Mouse (Mus musculus) left cerebral cortex, adult 8-10 months (tissue): Measurements from ENCODE around the gene Repin1. TPM values are rescaled to one million over a fixed set of nuclear protein-coding genes. Genes with fewer than 3 reads are reported as not detected.
"Not testable (repeated sequence)": the region's sequence is repeated elsewhere in the genome, so short reads cannot be mapped to it uniquely, and the experiment has no call there.

Source experiments
- DNase-seq, 2 experiments: peaks; one replicate each; pipeline ENCODE4 v3.0.0; 2022; ENCODE audit warnings: low spot score in 2 of 2
- total RNA-seq, 4 experiments: library from RNA; stranded (reverse); gene quantifications; 2 replicates each; pipeline ENCODE4 v1.2.4; 2022

Gene Repin1
- total RNA-seq, 4 experiments from 2014 or later: 62.2 to 67.3 (median 64.6) TPM

DNA sequence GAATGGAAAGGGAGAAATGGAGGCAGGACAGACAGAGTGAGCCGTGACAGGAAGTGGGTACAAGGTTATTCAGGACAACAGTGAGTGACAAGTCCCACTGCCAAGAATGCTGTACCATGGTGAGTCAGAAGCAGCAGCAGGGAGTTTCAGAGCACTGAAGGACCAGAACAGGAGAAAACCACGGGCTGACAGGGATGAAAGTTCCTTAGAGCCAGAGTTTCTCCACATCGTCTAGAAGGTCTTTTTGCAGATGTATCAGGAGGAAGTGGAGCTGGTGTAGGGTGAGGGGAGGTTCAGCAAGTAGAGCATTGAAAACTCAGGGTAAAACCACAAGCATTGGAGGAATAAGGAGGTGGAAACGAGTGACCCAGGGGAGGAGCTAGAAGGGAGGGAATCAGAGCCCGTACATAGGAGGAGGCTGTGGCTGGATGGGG lies 14.5 kb upstream of the Repin1 start:
- DNase-seq: no peak

DNA sequence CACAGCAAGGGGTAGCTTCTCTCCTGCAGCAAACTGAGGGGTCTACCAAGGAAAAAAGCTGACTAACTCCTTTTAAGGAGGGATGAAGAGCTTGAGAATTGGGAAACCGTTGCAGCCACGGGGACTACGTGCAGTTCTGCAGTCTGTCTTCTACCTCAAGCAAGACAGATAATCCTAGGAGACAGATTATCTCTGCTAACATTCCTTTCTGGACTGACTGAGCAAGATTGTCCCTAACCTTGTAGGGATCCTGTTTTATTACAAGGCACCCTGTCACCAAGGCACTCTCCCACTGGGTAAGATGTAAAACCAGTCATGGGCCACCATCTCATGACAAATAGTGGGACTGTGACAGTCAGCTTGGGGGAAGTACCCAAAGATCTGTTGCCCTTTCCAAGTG lies 12.4 kb upstream of the Repin1 start:
- no peak for DNase-seq

DNA sequence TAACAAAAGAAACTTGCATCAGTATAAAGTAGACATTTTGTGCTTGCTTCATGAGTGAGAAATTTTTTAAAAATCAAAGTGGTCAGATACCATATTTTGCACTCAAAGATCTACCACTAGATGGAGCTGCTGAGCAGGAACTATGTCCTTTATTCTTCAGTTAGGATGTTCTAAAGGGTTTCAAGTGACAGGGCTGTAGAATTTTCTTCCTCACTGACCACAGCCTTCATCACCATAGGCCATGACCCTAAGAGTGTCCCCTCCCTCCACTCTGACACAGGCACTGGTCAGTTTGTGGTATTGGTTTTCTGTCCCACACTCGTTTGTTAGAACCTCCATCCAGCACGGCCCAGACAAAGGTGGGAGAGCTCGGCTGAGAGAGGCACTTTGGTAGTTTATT lies 11.6 kb upstream of the Repin1 start:
- no peak for DNase-seq

DNA sequence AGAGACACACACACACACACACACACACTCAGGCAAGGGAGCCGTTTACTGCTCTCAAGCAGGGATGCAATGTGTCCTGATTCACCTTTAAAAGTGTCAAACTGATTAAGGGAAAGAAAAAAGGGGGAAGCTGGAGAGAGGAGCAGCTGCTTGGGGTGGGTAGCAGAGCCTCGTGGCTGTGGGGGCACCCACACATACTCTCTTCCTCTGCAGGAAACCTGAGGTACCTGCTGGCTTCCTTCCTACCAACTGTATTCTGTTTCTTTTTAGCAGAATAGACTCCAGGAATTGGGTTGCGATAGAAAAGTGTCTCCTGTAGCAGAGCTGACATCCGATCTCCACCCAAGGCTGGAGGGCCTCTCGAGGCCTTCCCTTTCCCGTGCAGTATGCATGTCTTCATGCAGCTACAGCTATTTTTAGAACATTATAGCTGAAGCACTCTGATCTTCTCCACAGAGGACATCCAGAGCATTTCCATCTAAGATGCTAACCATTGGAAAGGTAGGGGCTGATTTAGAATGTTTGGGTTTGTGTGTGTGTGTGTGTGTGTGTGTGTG lies 4.4 kb upstream of the Repin1 start, which contains the start of gene Gm45021:
Gene Gm45021 (plus strand): TSS at position 417 of the 557 bp plus-strand sequence.
- no peak for DNase-seq

DNA sequence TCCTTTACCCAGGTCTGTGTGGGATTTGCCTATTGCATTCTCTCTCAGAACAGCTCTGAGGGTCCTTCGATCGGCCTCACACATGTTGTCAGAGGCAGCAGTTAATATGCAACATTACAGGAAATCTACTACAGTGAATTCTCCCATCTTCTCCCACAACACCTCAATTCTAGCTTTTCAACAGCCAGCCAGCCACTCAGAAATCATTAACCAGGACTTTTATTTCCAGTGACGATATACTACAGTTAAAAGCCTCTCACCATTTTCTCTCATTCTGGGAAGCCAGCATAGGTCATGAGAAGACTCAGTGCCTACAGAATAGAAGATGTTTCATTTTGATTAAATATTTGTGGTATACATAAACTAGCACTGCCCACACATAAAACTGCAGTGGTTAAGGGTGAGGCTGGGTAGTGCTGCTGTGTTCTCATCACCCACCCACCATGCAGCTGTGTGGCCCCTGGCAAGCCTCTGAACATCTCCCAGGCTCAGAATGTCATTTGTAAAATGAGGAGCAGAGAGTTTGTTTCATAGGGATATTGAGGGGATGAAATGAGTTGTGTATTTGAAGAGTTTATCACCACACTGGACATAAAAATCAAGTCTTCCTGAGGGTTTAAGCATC lies 2.4 kb upstream of the Repin1 start:
- DNase-seq: no peak

DNA sequence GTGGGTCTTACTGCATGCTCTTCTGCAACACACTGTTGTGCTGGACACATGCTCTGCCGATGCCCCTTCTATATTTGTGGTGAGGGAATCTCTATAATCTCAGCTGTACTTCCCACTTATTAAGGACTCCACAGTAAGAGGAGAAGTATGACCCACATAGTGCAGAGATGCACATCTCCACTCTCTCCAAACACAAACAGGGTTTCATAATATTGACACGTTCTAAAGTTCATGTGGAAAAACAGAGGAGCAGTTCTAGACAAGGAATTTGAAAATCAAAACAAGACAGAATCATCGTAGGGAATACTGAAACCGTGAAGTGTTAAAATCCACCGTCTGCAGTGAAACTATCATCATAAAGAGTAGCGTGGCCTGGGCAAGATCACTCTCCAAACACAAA lies 1.8 kb upstream of the Repin1 start:
- DNase-seq: no peak

DNA sequence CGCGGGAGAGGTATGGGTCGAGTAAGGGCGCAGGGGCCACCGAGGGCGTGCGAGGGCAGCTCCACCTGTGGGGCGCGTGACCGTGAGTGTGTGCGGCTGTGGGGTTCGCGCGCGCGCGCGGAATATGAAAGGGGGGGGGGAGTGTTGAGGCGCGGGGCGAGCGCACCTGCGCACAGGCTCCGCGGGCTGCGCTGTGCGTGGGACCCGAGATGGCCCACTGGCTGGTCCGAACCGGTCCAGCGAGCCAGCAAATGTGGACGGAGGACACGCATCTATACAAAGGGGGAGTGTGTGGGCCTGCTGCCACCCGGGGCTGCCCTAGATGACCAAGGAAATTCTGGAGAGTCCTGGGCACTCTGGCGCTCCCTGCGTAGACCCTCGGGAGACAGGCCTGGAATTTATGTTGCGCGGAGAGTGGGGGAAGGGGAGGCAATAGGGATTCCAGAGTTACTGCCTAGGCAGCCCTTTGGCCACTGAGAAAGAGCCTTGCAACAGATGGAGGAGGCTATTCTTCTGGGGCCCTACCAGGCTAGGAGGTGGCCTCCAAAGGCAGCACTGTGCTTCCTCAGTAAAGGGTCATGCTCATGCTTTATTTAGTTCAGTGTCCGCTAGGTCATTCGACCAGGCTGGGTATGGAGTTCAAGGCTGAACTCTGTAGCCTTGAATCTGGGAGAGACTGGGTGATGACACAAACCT lies 508 bp downstream of the Repin1 start:
- peak; percentile 55 to 56 for DNase-seq

DNA sequence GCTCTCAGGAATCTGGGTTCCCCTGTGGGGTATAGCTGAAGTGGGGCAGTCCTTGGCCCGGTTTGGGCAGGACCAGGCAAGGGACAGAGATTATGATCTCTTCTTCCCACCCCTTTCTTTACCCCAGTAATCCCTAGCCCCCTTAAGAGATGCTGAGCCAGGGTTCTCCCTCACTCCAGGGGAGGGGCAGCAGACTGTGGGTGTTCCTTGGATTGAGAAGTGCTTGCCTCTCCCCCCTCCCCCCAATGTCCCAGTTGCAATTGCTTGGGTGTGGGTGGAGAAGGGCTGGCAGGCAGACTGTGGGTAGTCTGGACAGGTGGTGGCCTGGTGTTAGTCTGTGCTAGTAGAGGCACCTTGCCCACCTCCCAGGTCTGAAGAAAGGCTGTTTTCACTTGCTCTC lies 1.6 kb downstream of the Repin1 start:
- DNase-seq: peak in 1 of 2 experiments; percentile 49

DNA sequence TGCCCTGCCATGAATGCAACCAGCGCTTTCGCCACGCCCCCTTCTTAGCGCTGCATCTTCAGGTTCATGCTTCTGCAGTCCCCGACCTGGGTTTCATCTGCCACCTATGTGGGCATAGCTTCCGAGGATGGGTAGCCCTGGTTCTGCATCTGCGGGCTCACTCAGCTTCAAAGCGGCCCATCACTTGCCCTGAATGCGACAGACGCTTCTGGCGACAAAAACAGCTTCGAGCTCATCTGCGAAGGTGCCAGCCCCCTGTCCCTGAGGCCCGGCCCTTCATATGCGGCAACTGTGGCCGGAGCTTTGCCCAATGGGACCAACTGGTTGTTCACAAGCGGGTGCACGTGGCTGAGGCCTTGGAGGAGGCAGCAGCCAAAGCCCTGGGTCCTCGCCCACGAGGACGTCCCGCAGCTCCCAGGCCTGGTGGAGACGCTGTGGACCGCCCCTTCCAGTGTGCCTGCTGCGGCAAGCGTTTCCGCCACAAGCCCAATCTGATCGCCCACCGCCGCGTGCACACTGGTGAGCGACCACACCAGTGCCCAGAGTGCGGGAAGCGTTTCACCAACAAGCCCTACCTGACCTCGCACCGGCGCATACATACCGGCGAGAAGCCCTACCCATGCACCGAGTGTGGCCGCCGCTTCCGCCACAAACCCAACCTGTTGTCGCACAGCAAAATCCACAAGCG lies 3.0 kb downstream of the Repin1 start:
- no peak for DNase-seq

DNA sequence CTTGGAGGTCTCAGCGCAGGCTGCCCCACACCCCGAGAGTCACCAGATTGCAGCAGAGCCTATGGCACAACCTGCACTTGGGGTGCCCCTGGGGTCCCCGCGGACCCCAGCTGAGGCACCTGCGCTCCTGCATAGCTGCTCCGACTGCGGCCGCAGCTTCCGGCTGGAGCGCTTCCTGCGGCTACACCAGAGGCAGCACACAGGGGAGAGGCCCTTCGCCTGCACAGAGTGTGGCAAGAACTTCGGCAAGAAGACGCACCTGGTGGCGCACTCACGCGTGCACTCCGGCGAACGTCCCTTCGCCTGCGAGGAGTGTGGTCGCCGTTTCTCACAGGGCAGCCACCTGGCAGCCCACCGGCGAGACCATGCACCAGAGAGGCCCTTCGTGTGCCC lies 3.5 kb downstream of the Repin1 start:
- no peak for DNase-seq

DNA sequence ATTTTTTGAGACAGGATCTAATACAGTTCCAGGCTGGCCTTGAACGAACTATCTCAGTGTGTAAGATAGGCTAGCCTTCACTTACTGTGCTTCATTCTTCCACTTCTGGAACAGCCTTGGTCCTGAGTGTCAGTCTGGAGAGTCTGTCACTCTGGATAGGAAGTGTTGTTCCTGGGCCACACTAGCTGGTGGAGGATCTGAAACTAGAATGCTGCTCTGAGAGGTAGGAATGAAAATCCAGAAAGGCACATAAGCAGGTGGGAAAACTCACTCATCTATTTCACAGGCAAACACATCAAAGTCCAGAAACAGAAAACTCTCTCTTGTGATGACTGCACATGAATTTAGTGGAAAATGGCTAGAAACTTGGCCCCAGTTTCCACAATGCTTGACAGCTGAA lies 6.9 kb downstream of the Repin1 start:
- no peak for DNase-seq

DNA sequence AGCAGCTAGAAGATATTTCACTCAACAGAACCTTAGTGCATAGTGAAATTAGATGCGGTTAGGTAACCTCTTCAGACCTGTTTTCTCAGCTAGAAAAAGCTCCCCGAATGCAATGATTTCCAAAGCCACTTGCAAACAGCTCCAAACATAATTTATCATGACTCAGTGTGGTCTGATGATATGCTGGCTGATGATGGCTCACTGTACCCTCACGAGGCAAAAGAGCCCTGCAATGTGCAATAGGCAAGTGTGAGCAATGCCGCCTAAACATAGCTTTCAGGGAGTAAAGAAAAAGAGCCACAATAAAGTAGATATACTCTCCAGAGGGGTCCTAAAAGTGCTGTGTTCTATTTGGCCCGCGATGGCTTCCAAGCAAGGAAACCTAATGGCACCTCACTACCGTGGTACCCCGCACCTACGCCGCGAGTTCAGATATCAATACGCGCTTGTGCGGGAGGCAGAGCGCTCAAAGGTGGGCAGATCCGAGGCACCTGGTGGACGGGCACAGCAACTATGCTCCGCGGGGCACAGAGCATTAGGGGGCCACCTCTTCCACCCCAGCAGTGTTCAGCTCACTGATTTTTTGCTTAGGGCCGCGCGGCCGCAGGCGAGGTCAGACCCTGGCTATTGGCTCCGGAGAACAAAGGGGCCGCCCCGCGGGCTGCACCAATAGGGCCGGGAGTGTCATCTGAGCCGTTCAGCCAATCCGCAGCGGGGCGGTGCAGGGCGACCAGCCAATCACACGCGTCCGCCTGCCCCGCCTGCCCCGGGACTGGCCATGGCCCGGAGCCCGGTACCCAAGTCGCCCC lies 7.8 kb downstream of the Repin1 start, which contains the start of gene Zfp775:
Gene Zfp775 (plus strand): TSS at position 793 of the 809 bp plus-strand sequence.
- DNase-seq: peak; percentile 90 to 97

DNA sequence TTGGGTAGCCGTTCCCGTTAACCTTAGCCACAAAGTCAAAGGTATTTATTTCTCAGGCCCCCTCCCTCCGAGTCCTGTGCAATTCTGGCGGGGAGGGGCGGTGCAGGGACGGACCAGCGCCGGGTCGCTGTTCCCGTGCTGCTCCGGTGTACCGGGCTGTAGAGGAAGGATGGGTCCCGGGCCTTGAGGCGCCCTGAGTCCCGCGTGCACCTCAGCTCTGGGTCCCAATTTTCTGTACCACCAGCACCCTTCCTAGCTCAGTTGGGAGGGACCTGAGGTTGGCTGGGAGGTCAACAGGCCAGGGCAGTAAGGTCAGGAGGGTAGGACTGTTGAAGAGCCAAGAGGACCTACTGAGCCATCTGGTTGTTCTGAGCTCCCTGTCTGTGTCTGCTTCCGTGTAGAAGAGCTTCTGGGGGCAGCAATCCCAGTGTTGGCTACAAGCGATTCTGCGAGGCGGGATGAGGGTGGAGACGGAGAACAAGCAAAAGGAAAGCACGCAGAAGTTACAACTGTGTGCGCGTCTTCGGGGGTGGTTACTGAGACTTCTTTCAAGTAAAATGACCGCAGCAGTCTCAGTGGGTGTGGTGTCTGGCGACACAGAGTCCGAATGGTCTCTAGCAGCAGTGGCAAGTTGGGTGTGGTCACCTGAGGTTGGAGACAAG lies 8.5 kb downstream of the Repin1 start:
- DNase-seq: peak; percentile 36 to 53

DNA sequence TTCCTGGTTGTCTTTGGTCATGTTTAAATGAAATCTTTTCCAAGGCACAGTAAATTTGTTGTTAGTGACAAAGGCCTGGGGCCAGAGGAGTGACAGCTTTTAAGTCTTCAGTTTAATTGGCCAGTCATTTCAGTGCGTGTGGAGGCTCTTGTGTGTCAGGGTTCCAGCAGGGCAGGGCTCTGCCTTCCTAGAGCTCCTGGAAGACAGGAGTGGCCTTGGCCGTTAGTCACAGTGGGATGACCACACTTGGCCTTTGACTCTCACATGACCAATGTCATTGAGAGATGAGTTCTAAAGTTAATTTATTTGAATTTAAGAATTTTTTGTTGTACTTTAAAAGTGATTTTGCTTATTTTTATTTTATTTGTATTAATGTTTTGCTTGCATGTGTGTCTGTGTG lies 14.4 kb downstream of the Repin1 start:
- DNase-seq: no peak

DNA sequence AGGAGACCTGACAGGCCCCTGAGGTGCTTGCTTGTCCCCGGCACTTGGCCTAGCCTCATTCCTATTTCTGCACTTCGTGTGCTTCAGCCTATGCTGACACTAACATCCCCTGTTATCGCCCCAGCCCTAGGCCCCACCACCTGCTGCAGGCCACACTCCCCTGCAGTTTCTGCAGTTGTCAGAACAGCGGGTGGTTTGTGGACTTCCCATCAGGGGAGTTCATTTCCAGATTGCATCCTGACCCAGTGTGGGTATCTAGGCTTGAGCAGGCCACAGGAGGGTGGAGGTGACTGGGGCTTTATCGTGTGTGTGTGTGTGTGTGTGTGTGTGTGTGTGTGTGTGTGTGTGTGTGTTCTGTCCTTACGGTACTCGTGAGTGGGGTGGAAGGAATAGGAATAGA lies 15.8 kb downstream of the Repin1 start:
- DNase-seq: no peak

DNA sequence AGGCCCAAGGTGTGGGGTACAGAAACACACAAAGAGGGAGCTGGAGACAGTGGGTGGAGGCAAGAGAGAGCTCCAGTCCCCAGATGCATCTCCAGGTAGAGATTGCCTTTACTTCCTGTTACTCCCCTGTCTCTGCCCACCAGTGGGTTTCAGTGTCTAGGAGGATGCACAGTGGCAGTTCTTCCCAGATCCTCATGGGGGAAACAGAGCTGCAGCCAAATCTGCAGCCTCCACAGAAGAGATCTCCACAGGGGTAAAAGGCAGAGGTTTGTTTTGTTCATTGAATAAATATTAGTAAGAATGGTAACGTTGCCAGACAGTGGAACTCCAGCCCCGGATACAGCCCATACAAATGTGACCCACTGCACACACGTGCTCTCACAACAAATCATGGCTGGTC lies 17.0 kb downstream of the Repin1 start:
- DNase-seq: no peak

DNA sequence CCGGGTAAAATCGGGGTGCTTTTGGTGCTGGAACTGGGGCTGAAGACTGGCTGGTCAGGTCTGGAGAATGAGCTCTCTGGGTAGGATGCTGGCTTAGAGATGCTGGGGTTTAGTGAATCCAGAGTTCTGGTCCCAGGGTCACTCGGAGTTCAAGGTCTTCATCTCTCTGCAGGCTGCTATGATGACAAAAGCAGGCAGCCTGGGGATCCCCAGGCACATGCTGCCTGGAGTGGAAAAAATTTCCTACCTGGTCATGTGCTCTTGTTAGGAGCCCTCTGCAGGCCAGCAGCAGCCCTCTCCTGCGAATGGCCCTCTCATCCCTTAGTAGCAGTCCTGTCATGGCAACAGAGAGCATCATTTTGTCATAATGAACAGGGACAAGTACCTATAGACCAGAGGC lies 19.8 kb downstream of the Repin1 start:
- DNase-seq: no peak

DNA sequence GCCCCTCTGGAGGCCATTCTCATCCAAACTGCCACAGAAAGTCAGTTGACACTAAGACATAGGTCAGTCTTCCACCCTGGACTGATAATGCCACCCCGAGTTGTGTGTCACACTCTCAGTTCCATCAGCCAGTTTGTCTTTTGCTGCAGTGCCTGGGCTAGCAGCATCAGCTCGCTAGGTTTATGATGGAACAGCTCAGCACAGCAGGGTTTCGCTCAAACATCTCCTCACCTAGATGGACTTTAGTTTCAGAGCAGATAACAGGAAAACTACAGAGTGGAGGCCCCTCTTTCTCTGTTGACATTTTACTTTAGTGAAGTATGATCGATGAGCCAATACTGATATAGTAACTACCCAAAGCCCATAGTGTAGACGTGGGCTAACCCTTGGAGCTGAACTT lies 21.1 kb downstream of the Repin1 start:
- DNase-seq: no peak

DNA sequence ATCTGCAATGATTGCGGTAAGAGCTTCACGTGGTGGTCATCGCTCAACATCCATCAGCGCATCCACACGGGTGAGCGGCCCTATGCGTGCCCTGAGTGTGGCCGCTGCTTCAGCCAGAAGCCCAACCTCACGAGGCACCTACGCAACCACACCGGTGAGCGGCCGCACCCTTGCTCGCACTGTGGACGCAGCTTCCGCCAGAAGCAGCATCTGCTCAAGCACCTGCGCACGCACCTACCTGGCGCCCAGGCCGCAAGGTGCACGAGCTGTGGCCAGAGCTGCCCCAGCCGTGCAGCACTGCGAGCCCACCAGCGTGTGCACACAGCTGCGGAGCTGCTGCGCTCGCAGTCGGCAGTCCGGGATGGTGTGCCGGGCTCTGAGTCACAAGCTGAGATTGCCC lies 26.3 kb downstream of the Repin1 start:
- DNase-seq: no peak

DNA sequence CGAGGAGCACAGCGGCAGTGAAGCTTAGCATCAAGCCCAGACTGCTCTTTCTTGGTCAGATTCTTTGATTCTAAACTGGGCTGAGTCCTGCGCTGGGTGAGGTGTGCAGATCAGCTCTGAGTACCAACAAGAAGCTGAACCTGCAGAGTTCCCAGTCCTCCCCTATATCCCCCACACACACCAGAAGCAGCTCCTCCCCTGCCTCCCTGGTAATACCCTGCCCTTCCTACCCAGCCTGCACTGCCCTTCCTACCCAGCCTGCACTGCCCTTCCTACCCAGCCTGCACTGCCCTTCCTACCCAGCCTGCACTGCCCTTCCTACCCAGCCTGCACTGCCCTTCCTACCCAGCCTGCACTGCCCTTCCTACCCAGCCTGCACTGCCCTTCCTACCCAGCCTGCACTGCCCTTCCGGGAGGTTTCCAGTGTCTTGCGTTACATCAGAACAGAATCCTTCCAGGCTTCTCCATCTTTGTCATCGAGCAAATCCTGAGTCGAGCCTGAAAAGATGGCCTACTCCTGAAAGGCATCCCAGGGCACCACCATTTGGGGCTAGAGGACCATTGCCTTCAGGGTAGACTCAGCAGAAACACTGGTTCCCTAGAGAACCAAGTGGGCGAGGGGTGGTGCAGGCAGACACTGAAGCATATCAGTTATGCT lies 28.6 kb downstream of the Repin1 start:
- DNase-seq: not testable (repeated sequence)
